Mouse (Mus musculus): ENCODE measurements around the gene Plcb4. TPM values are rescaled to one million over a fixed set of nuclear protein-coding genes. Genes with fewer than 3 reads are reported as not detected.

Gene Plcb4
- total and polyA plus RNA-seq, 3 experiments, result not detected

GRCm38 (mm10) chr2:135683684-135684440, 25.1 kb downstream of the Plcb4 start:
- H3K9ac ChIP-seq (ENCODE audit: insufficient read depth, low read depth), result no peak overlapping the region
- no peak overlapping the region for H3K4me3 ChIP-seq (replicated peaks in 1 of 3; ENCODE audit: low read depth in 2 of 3, low read length in 2 of 3, poor library complexity in 1 of 3)
- H3K79me2 ChIP-seq (replicated peaks; ENCODE audit: control insufficient read depth, extremely low read depth, insufficient read depth, poor library complexity, severe bottlenecking), result no peaks in the 10 kb centered on the region
- H3K36me3 ChIP-seq (replicated peaks in 1 of 2; ENCODE audit: control insufficient read depth in 1 of 2, insufficient read depth in 1 of 2, low read length in 1 of 2), result no peaks in the 10 kb centered on the region
- no peak overlapping the region for H3K4me2 ChIP-seq (ENCODE audit: insufficient read depth, low read depth, poor library complexity, severe bottlenecking)
- H3K27ac ChIP-seq (ENCODE audit: insufficient read depth, low read depth), result no peak overlapping the region
- dilution Hi-C loops (cut with MboI; ENCODE audit: extremely low pct_ligation_motif_present, extremely low pct_unique_long_range_greater_than_20kb, low sequenced_read_pairs) (no loop called here), in situ Hi-C loops (cut with MboI; ENCODE audit: low pct_ligation_motif_present, low pct_unique_long_range_greater_than_20kb, low sequenced_read_pairs) (no loop called here)
- no peak for TF ChIP-seq MAX (IDR thresholded peaks at IDR 0.05; ENCODE audit: low read length)
- no peak for TF ChIP-seq TCF12 (IDR thresholded peaks at IDR 0.05; ENCODE audit: low read depth, low read length)
- no peak for TF ChIP-seq POLR2A (IDR thresholded peaks at IDR 0.05; ENCODE audit: low read depth, low read length)
- TF ChIP-seq MEF2A (IDR thresholded peaks at IDR 0.05; ENCODE audit: borderline replicate concordance, low read depth, low read length), result no peak
- TF ChIP-seq ETS1 (conservative IDR thresholded peaks at IDR 0.05; ENCODE audit: low read depth, low read length), result no peak
- no peak for TF ChIP-seq PAX5 (IDR thresholded peaks at IDR 0.05; ENCODE audit: low read length)
- TF ChIP-seq ELF1 (IDR thresholded peaks at IDR 0.05; ENCODE audit: low read depth, low read length), result no peak
- no peak for TF ChIP-seq HCFC1 (IDR thresholded peaks at IDR 0.05; ENCODE audit: low read depth, low read length)
- no peak for TF ChIP-seq MYC (IDR thresholded peaks at IDR 0.05; ENCODE audit: low read depth, low read length)
- no peak for TF ChIP-seq BHLHE40 (IDR thresholded peaks at IDR 0.05; ENCODE audit: low read depth, low read length)
- no peak for TF ChIP-seq USF2 (conservative IDR thresholded peaks at IDR 0.05; ENCODE audit: low read depth, low read length)
- TF ChIP-seq RCOR1 (conservative IDR thresholded peaks at IDR 0.05; ENCODE audit: low read depth, low read length), result no peak
- no peak for TF ChIP-seq EP300 (IDR thresholded peaks at IDR 0.05; ENCODE audit: low read length)
- TF ChIP-seq MAFK (IDR thresholded peaks at IDR 0.05; ENCODE audit: insufficient replicate concordance, low read length), result no peak
- no peak for TF ChIP-seq POLR2AphosphoS2 (IDR thresholded peaks at IDR 0.05; ENCODE audit: low read depth, low read length)
- no peak for TF ChIP-seq RAD21 (IDR thresholded peaks at IDR 0.05; ENCODE audit: low read depth, low read length)
- TF ChIP-seq USF1 (IDR thresholded peaks at IDR 0.05; ENCODE audit: low read depth, low read length), result no peak
- H3K27me3 ChIP-seq (replicated peaks), result no peaks in the 10 kb centered on the region
- H3K4me1 ChIP-seq (ENCODE audit: control insufficient read depth in 1 of 2, insufficient read depth in 2 of 2), result no peaks in the 10 kb centered on the region
- peaks cover 60% of the 10 kb centered on the region for H3K9me3 ChIP-seq (replicated peaks; ENCODE audit: low read length)
- DNase-seq (ENCODE audit: extremely low read depth), result no peak

GRCm38 (mm10) chr2:135686692-135687091, 27.9 kb downstream of the Plcb4 start:
- dilution Hi-C loops (cut with MboI; ENCODE audit: extremely low pct_ligation_motif_present, extremely low pct_unique_long_range_greater_than_20kb, low sequenced_read_pairs) (no loop called here), in situ Hi-C loops (cut with MboI; ENCODE audit: low pct_ligation_motif_present, low pct_unique_long_range_greater_than_20kb, low sequenced_read_pairs) (no loop called here)
- no peak for DNase-seq (ENCODE audit: extremely low read depth)
- Histone ChIP-seq H3K9me3 (replicated peaks; ENCODE audit: low read length) (peaks cover 55% of the 10 kb centered on the region), H3K4me2 (ENCODE audit: insufficient read depth, low read depth, poor library complexity, severe bottlenecking) (no peak overlapping the region), H3K27ac (ENCODE audit: insufficient read depth, low read depth) (no peak overlapping the region), H3K27me3 (replicated peaks) (no peaks in the 10 kb centered on the region), H3K9ac (ENCODE audit: insufficient read depth, low read depth) (no peak overlapping the region), H3K36me3 (replicated peaks in 1 of 2; ENCODE audit: control insufficient read depth in 1 of 2, insufficient read depth in 1 of 2, low read length in 1 of 2) (no peaks in the 10 kb centered on the region), H3K79me2 (replicated peaks; ENCODE audit: control insufficient read depth, extremely low read depth, insufficient read depth, poor library complexity, severe bottlenecking) (no peaks in the 10 kb centered on the region), H3K4me1 (ENCODE audit: control insufficient read depth in 1 of 2, insufficient read depth in 2 of 2) (no peaks in the 10 kb centered on the region), H3K4me3 (replicated peaks in 1 of 3; ENCODE audit: low read depth in 2 of 3, low read length in 2 of 3, poor library complexity in 1 of 3) (no peak overlapping the region)
- TF ChIP-seq HCFC1 (IDR thresholded peaks at IDR 0.05; ENCODE audit: low read depth, low read length) (no peak), JUND (conservative IDR thresholded peaks at IDR 0.05; ENCODE audit: low read depth, low read length) (no peak), MXI1 (IDR thresholded peaks at IDR 0.05; ENCODE audit: low read depth, low read length) (no peak), TBP (conservative IDR thresholded peaks at IDR 0.05; ENCODE audit: low read depth, low read length) (no peak), TCF12 (IDR thresholded peaks at IDR 0.05; ENCODE audit: low read depth, low read length) (no peak), SIN3A (IDR thresholded peaks at IDR 0.05; ENCODE audit: low read length) (no peak), KAT2A (IDR thresholded peaks at IDR 0.05; ENCODE audit: insufficient replicate concordance, low read length) (no peak), MYC (IDR thresholded peaks at IDR 0.05; ENCODE audit: low read depth, low read length) (no peak), USF1 (IDR thresholded peaks at IDR 0.05; ENCODE audit: low read depth, low read length) (no peak), MAX (IDR thresholded peaks at IDR 0.05; ENCODE audit: low read length) (no peak), UBTF (IDR thresholded peaks at IDR 0.05; ENCODE audit: low read depth, low read length) (no peak), BHLHE40 (IDR thresholded peaks at IDR 0.05; ENCODE audit: low read depth, low read length) (no peak), USF2 (conservative IDR thresholded peaks at IDR 0.05; ENCODE audit: low read depth, low read length) (no peak), ELF1 (IDR thresholded peaks at IDR 0.05; ENCODE audit: low read depth, low read length) (no peak), SMC3 (IDR thresholded peaks at IDR 0.05; ENCODE audit: low read depth, low read length) (no peak), NRF1 (IDR thresholded peaks at IDR 0.05; ENCODE audit: low read depth, low read length) (no peak), ETS1 (conservative IDR thresholded peaks at IDR 0.05; ENCODE audit: low read depth, low read length) (no peak)

All from CH12.LX (cell line).